In genomic region chr7:62227727-62228126, GRCm38 (mm10) we compare ENCODE assay signal across 11 mouse cellular contexts.
DNase-seq lines count a peak whose midpoint lies in the region; ATAC-seq and TF ChIP-seq lines count a peak whose summit lies in the region.
"Had no signal": no experiment of that assay in that cellular context is flagged by ENCODE, and none has a peak within 500 bp of the region (broad histone marks: within the 10 kb centered on the region; RNA-seq: fewer than 3 reads in every experiment).

No protein-coding gene starts in this region.

- peak; percentile 84 for TF ChIP-seq CTCF in layer of hippocampus, adult 2 months (conservative IDR thresholded peaks at IDR 0.05)
- TF ChIP-seq CTCF in C2C12 (IDR thresholded peaks at IDR 0.05; ENCODE audit: control insufficient read depth, insufficient read depth, insufficient read length): peak; percentile 26

- no peak overlapping the region for H3K4me3 ChIP-seq in forebrain, embryonic 14.5 days (ENCODE audit: low read depth, low read length)
- H3K4me3 ChIP-seq in forebrain, embryonic 16.5 days (replicated peaks; ENCODE audit: low read length): no peak overlapping the region
- no peak overlapping the region for H3K4me3 ChIP-seq in layer of hippocampus, adult 2 months
- no peak overlapping the region for H3K4me3 ChIP-seq in C2C12 (ENCODE audit: insufficient read depth, poor library complexity, severe bottlenecking)
- H3K4me3 ChIP-seq: intestine, embryonic 15.5 days; liver, embryonic 13.5 days had no signal

- no peaks in the 10 kb centered on the region for H3K79me2 ChIP-seq in C2C12 (ENCODE audit: control insufficient read depth, insufficient read depth)

- H3K4me1 ChIP-seq in forebrain, embryonic 14.5 days (ENCODE audit: control insufficient read depth, insufficient read depth, low read length): peaks cover 9% of the 10 kb centered on the region; the same call in 1 of the 2 replicates
- H3K4me1 ChIP-seq in forebrain, embryonic 16.5 days (replicated peaks; ENCODE audit: control insufficient read depth, insufficient read depth, low read length): peaks cover 5% of the 10 kb centered on the region
- H3K4me1 ChIP-seq: intestine, embryonic 15.5 days; liver, embryonic 13.5 days had no signal

- no peak overlapping the region for H3ac ChIP-seq in C2C12 (ENCODE audit: control insufficient read depth, insufficient read length, low read depth)

- no peaks in the 10 kb centered on the region for H3K79me3 ChIP-seq in C2C12 (ENCODE audit: low read depth)

- no peaks in the 10 kb centered on the region for H3K36me3 ChIP-seq in forebrain, embryonic 14.5 days (ENCODE audit: control insufficient read depth, insufficient read depth, low read length)
- no peaks in the 10 kb centered on the region for H3K36me3 ChIP-seq in forebrain, embryonic 16.5 days (ENCODE audit: control insufficient read depth, insufficient read depth)
- no peaks in the 10 kb centered on the region for H3K36me3 ChIP-seq in C2C12 (ENCODE audit: control insufficient read depth, insufficient read depth)
- H3K36me3 ChIP-seq: intestine, embryonic 15.5 days; liver, embryonic 13.5 days had no signal

- no peaks in the 10 kb centered on the region for H3K27me3 ChIP-seq in forebrain, embryonic 14.5 days (replicated peaks; ENCODE audit: control insufficient read depth, insufficient read depth, low read length)
- no peaks in the 10 kb centered on the region for H3K27me3 ChIP-seq in forebrain, embryonic 16.5 days (replicated peaks; ENCODE audit: control insufficient read depth, insufficient read depth, low read length)
- H3K27me3 ChIP-seq in C2C12 (ENCODE audit: control insufficient read depth, insufficient read depth, insufficient read length): peaks cover 4% of the 10 kb centered on the region
- H3K27me3 ChIP-seq: intestine, embryonic 15.5 days; liver, embryonic 13.5 days had no signal

- H3K9ac ChIP-seq in forebrain, embryonic 14.5 days (ENCODE audit: low read length): no peak overlapping the region
- H3K9ac ChIP-seq in forebrain, embryonic 16.5 days (replicated peaks; ENCODE audit: low read depth, low read length): no peak overlapping the region
- H3K9ac ChIP-seq: intestine, embryonic 15.5 days; liver, embryonic 13.5 days had no signal

- no peak overlapping the region for H3K4me2 ChIP-seq in forebrain, embryonic 14.5 days (ENCODE audit: low read length)
- H3K4me2 ChIP-seq in forebrain, embryonic 16.5 days (ENCODE audit: low read length): no peak overlapping the region
- H3K4me2 ChIP-seq: intestine, embryonic 15.5 days; liver, embryonic 13.5 days had no signal

- no peak overlapping the region for H3K27ac ChIP-seq in forebrain, embryonic 14.5 days (ENCODE audit: low read depth, low read length)
- H3K27ac ChIP-seq in forebrain, embryonic 16.5 days (ENCODE audit: low read length): no peak overlapping the region
- no peak overlapping the region for H3K27ac ChIP-seq in layer of hippocampus, adult 2 months
- H3K27ac ChIP-seq: intestine, embryonic 15.5 days; liver, embryonic 13.5 days had no signal

- WGBS in forebrain, embryonic 14.5 days: 8% methylated on average over 1 of the region's 1 CpGs
- WGBS in forebrain, embryonic 16.5 days: 4% methylated on average over 1 of the region's 1 CpGs

- DNase-seq in forebrain, embryonic 14.5 days (ENCODE audit: low spot score): peak; percentile 66
- peak; percentile 11 to 27 for DNase-seq in layer of hippocampus, adult 2 months (ENCODE audit: low spot score in 2 of 2)
- no peak for DNase-seq in layer of hippocampus, adult 9-11 months
- peak; percentile 48 for DNase-seq in NIH3T3 (ENCODE audit: low read depth)
- DNase-seq: liver, embryonic 13.5 days; thymus, postnatal 4 days had no signal

- ATAC-seq in forebrain, embryonic 14.5 days: no peak
- no peak for ATAC-seq in forebrain, embryonic 16.5 days
- no peak for ATAC-seq in inflammation-experienced regulatory T-cells, adult 6 months
- ATAC-seq in monocyte, adult 5-6 weeks (replicated peaks; ENCODE audit: insufficient number of reproducible peaks, low FRiP score, low TSS enrichment, poor library complexity, severe bottlenecking): no peak
- ATAC-seq: intestine, embryonic 15.5 days had no signal

- H3K9me3 ChIP-seq in forebrain, embryonic 14.5 days (replicated peaks; ENCODE audit: control insufficient read depth, low read length): no peaks in the 10 kb centered on the region
- no peaks in the 10 kb centered on the region for H3K9me3 ChIP-seq in forebrain, embryonic 16.5 days (ENCODE audit: control insufficient read depth, low read length)
- H3K9me3 ChIP-seq: intestine, embryonic 15.5 days; liver, embryonic 13.5 days had no signal

TF ChIP-seq in C2C12, 6 proteins besides CTCF, POLR2A, EP300 and RAD21:
- no peak for TF ChIP-seq FOSL1 (IDR thresholded peaks at IDR 0.05; ENCODE audit: insufficient read depth, low read length, poor library complexity, severe bottlenecking)
- TF ChIP-seq CEBPB (IDR thresholded peaks at IDR 0.05; ENCODE audit: low read depth): no peak
- TF ChIP-seq MYOG (IDR thresholded peaks at IDR 0.05; ENCODE audit: control insufficient read depth, extremely low read depth, insufficient read length): no peak
- no peak for TF ChIP-seq USF1 (IDR thresholded peaks at IDR 0.05; ENCODE audit: low read depth)
- TF ChIP-seq MAX (IDR thresholded peaks at IDR 0.05): no peak
- no peak for TF ChIP-seq MYOD1 (IDR thresholded peaks at IDR 0.05; ENCODE audit: control insufficient read depth, insufficient read length, low read depth)
